Mouse (Mus musculus): ENCODE data around the gene Prelid1.

- TF ChIP-seq EP300 (IDR thresholded peaks at IDR 0.05; ENCODE audit: low read depth) (no peak), CTCF (IDR thresholded peaks at IDR 0.05; ENCODE audit: low read depth) (no peak)
Observed at GRCm38 (mm10) chr13:55277203-55277602, 43.1 kb upstream of the Prelid1 start.

All from liver, embryonic 14.5 days (tissue).